Comparison of ENCODE assay signal across 8 mouse cellular contexts in the genomic region with DNA sequence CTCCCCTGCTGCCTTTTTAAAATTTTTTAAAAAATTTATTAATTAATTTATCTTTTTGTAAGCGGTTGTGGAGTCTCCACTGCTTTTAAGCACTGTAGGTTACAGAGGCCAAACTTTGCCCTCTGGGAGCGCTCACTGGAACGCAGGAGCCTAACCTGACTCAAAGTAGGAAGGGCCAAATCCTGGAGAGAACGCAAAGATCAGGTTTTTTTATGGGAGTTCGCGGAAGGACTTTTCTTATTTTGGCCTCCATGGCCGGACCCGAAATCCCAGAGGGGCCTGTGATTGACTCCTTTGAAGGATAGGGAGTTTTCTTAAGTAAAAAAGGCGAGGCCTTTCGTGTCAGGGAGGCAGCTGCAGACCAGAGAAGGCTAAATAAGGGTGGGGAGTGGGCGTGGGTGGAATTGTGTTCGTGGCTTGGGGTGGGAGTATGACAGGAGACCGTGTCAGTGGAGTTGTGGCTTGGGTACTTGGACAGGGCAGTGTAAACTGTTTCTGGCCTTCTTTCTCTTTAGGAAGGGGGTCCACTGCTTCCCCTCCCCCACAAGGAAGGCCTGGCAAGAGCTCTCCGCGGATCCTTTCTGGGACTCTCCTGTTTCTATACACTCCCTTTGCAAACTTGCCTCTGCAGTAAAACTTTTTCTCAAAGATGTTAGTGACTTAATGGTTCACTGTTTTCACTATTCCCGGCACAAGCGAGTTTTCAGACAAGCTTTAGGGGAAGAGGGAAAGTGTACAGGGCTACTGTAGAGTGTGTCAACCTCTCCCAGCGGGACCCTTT. TPM values are rescaled to one million over a fixed set of nuclear protein-coding genes. Genes with fewer than 3 reads are reported as not detected.
DNase-seq lines count a peak whose midpoint lies in the region; ATAC-seq and TF ChIP-seq lines count a peak whose summit lies in the region.

No protein-coding gene starts in this region.

- 4% methylated on average over 18 of the region's 18 CpGs for WGBS in lung, embryonic 14.5 days
- 5% methylated on average over 18 of the region's 18 CpGs for WGBS in heart, embryonic 12.5 days
- WGBS in kidney, embryonic 16.5 days: 4% methylated on average over 18 of the region's 18 CpGs
- WGBS in midbrain, embryonic 11.5 days: 12% methylated on average over 18 of the region's 18 CpGs

- H3K36me3 ChIP-seq in lung, embryonic 14.5 days (ENCODE audit: insufficient read depth): no peaks in the 10 kb centered on the region
- no peaks in the 10 kb centered on the region for H3K36me3 ChIP-seq in heart, embryonic 12.5 days
- H3K36me3 ChIP-seq in kidney, embryonic 16.5 days (ENCODE audit: insufficient read depth, low read length): no peaks in the 10 kb centered on the region
- H3K36me3 ChIP-seq in midbrain, embryonic 11.5 days (ENCODE audit: control insufficient read depth, insufficient read depth, low read length): no peaks in the 10 kb centered on the region

- H3K27ac ChIP-seq in lung, embryonic 14.5 days (ENCODE audit: low read depth): peak overlapping the region; percentile 100
- peak overlapping the region; percentile 99 for H3K27ac ChIP-seq in heart, embryonic 12.5 days (ENCODE audit: poor library complexity, severe bottlenecking)
- H3K27ac ChIP-seq in kidney, embryonic 16.5 days (ENCODE audit: low read length): peak overlapping the region; percentile 99
- H3K27ac ChIP-seq in midbrain, embryonic 11.5 days (ENCODE audit: low read depth, low read length): no peak overlapping the region

- peak overlapping the region; percentile 98 for H3K9ac ChIP-seq in lung, embryonic 14.5 days
- H3K9ac ChIP-seq in heart, embryonic 12.5 days: peak overlapping the region; percentile 99
- H3K9ac ChIP-seq in kidney, embryonic 16.5 days (replicated peaks; ENCODE audit: low read length): peak overlapping the region; percentile 97
- peak overlapping the region; percentile 83; the same call in 1 of the 2 replicates for H3K9ac ChIP-seq in midbrain, embryonic 11.5 days (ENCODE audit: low read length)

- H3K4me3 ChIP-seq in lung, embryonic 14.5 days (ENCODE audit: low read depth, low read length): peak overlapping the region; percentile 83
- peak overlapping the region; percentile 94 for H3K4me3 ChIP-seq in heart, embryonic 12.5 days
- peak overlapping the region; percentile 85 for H3K4me3 ChIP-seq in kidney, embryonic 16.5 days (ENCODE audit: low read length)
- peak overlapping the region; percentile 77 for H3K4me3 ChIP-seq in midbrain, embryonic 11.5 days (ENCODE audit: low read depth, low read length)

- H3K9me3 ChIP-seq in lung, embryonic 14.5 days (ENCODE audit: low read depth, low read length): no peaks in the 10 kb centered on the region
- no peaks in the 10 kb centered on the region for H3K9me3 ChIP-seq in heart, embryonic 12.5 days (replicated peaks)
- H3K9me3 ChIP-seq in kidney, embryonic 16.5 days (ENCODE audit: low read length): no peaks in the 10 kb centered on the region
- H3K9me3 ChIP-seq in midbrain, embryonic 11.5 days (ENCODE audit: control insufficient read depth, low read length): no peaks in the 10 kb centered on the region

- DNase-seq in lung, embryonic 14.5 days: peak; percentile 71
- DNase-seq in lung, postnatal 36 days: no peak
- peak; percentile 36 for DNase-seq in embryo, embryonic 9.5 days (ENCODE audit: extremely low spot score)
- DNase-seq in midbrain, embryonic 11.5 days (ENCODE audit: low spot score, missing footprints): peak; percentile 90
- peak; percentile 38 for DNase-seq in thymus, postnatal 4 days
- no peak for DNase-seq in layer of hippocampus, adult 9-10 months (ENCODE audit: low spot score)

- TF ChIP-seq CTCF in lung, embryonic 14.5 days (IDR thresholded peaks at IDR 0.05; ENCODE audit: low read depth): no peak

- no peak for ATAC-seq in lung, embryonic 14.5 days (ENCODE audit: insufficient read depth)
- no peak for ATAC-seq in heart, embryonic 12.5 days (ENCODE audit: insufficient number of reproducible peaks, low FRiP score)
- ATAC-seq in kidney, embryonic 16.5 days (ENCODE audit: low FRiP score, low TSS enrichment): 0 out of 2 replicates have a peak, but pooled peaks have one; percentile 14
- ATAC-seq in midbrain, embryonic 11.5 days (ENCODE audit: low FRiP score): 0 out of 2 replicates have a peak, but pooled peaks have one; percentile 27

- H3K4me2 ChIP-seq in lung, embryonic 14.5 days: peak overlapping the region; percentile 79
- H3K4me2 ChIP-seq in heart, embryonic 12.5 days: peak overlapping the region; percentile 87
- H3K4me2 ChIP-seq in kidney, embryonic 16.5 days (replicated peaks; ENCODE audit: low read depth, low read length): peak overlapping the region; percentile 64
- peak overlapping the region; percentile 85 for H3K4me2 ChIP-seq in midbrain, embryonic 11.5 days

- H3K27me3 ChIP-seq in lung, embryonic 14.5 days (ENCODE audit: insufficient read depth, low read length): no peaks in the 10 kb centered on the region
- no peaks in the 10 kb centered on the region for H3K27me3 ChIP-seq in heart, embryonic 12.5 days (replicated peaks)
- H3K27me3 ChIP-seq in kidney, embryonic 16.5 days (ENCODE audit: insufficient read depth, low read length): no peaks in the 10 kb centered on the region
- no peaks in the 10 kb centered on the region for H3K27me3 ChIP-seq in midbrain, embryonic 11.5 days (ENCODE audit: control insufficient read depth, insufficient read depth, low read length)

- peaks cover 21% of the 10 kb centered on the region for H3K4me1 ChIP-seq in lung, embryonic 14.5 days (ENCODE audit: insufficient read depth)
- peaks cover 61% of the 10 kb centered on the region for H3K4me1 ChIP-seq in heart, embryonic 12.5 days (replicated peaks)
- peaks cover 43% of the 10 kb centered on the region for H3K4me1 ChIP-seq in kidney, embryonic 16.5 days (ENCODE audit: insufficient read depth, low read length)
- H3K4me1 ChIP-seq in midbrain, embryonic 11.5 days (ENCODE audit: control insufficient read depth, insufficient read depth, low read length): no peaks in the 10 kb centered on the region; the same call in 1 of the 2 replicates

RNA-seq across cellular contexts. Expression of a gene that starts 1.1 kb away (rescaled TPM):
- 72.4 and 79.9 TPM in 2 replicates for polyA plus RNA-seq in lung, embryonic 14.5 days (2014; fragmentation: Nextera tagmentation; extraction: Ambion mirVana)
- 50.0 and 58.0 TPM in 2 replicates for polyA plus RNA-seq in heart, embryonic 12.5 days (2016; fragmentation: Nextera tagmentation; extraction: Ambion mirVana)
- polyA plus RNA-seq in kidney, embryonic 16.5 days (2015; fragmentation: Nextera tagmentation; extraction: Ambion mirVana): 54.0 and 66.8 TPM in 2 replicates
- polyA plus RNA-seq in midbrain, embryonic 11.5 days (2014; fragmentation: Nextera tagmentation; extraction: Ambion mirVana): 14.4 and 15.7 TPM in 2 replicates

Comparison
In these comparisons a context has a peak if more than half of its experiments do, and no peak if none do; other contexts are left out.
1. DNase-seq: peak in lung, embryonic 14.5 days (single experiment), embryo, embryonic 9.5 days (single experiment), midbrain, embryonic 11.5 days (single experiment) and thymus, postnatal 4 days (single experiment); none in lung, postnatal 36 days (single experiment) and layer of hippocampus, adult 9-10 months (single experiment).
2. ATAC-seq: peak in kidney, embryonic 16.5 days (single experiment) and midbrain, embryonic 11.5 days (single experiment); none in lung, embryonic 14.5 days (single experiment) and heart, embryonic 12.5 days (single experiment).
3. Peak in every context shown above with its lines, with median percentiles within 50 percentile points of each other: H3K4me2 ChIP-seq, H3K4me3 ChIP-seq and H3K9ac ChIP-seq.